Mouse (Mus musculus) kidney, adult 11 months (tissue): ENCODE measurements at regions not wholly inside any gene's neighbourhood (a gene's known extent, or its start where the extent isn't known, plus 50 kb on each side); places are given as distances from the start of the nearest gene placed in this dataset.

Experiments
- DNase-seq: peaks from one replicate; pipeline ENCODE4 v3.0.0; 2022

DNA sequence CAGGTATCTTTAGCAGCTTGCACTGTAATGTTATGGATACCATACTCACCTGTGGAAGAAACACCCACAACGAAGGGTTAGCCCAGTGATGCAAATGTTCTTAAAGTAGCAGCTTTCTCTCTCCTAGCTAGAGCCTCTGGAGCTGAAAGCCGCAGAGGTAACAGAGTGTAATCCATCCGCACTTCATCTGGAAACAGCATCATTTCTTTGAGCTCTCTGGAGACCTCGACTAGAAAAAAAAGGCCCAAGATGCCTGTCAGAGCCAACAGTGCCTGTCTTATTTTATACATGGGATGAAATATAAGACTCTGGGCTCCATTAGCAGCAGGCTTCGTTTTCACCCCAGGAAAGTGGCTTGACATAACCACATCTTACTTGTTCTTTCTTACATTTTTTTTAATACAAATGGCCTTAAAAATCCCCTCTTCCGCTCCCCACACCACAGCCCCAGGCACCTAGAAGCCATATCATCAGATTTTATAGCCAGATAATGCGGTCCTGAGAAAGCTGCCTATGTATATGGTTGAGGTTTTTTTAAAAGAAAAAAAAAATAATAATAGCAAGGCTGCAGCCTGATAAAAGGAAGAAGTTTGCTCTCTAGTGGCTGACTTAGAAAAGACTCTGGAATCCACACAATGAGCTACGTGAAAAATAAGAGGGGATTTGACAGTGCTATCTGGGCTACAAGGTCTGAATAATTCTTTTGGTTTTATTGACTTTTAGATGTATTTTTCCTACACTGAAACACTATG is 179.3 kb upstream of the Akirin2 start:
- no peak for DNase-seq

DNA sequence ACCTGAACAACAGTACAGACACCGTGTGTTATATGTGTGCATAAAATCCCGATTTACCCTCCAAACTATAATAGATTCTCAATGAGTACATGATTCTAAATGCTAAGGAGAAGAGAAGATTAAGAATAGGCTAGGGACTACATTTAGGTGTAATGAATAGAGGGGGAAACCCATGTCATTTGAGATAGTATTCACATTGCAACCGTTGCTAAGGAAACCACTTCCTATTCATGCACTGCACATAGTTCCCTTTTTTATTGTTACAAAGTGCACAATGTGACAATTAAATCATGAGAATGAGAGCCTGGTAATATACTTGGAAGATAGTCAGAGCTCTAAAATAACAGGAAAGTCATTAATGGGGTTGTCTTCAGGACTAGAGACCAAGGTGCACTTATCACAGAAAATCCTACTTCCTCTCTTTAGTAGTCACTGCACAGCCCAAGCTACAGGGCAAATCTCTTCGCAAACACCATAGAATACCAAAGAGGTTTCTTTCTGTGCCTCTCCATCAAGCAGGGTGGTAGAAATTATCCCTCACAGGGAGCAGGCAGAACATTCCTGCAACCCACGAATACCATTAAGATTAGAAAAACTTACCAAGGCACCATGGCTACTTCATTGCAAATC is 164.3 kb upstream of the Akirin2 start:
- no peak for DNase-seq

DNA sequence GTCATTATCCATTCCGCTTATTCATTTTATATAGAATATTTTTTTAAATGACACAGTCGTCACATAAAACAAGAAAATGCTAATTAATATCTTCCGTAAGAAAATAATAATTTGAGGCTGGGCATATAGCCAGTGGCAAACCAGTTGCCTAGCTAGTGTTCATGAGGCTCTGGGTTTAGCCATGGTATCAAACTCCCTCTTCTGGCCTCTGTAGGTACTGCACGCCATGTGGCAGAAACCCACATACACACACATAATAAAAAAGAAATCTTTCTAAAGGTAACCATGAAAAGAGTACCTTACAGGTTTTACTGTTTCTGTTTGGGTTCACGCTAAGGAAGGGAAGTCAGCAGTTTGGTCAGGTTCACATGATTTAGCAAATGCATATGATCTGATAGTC is 159.2 kb upstream of the Akirin2 start:
- no peak for DNase-seq

DNA sequence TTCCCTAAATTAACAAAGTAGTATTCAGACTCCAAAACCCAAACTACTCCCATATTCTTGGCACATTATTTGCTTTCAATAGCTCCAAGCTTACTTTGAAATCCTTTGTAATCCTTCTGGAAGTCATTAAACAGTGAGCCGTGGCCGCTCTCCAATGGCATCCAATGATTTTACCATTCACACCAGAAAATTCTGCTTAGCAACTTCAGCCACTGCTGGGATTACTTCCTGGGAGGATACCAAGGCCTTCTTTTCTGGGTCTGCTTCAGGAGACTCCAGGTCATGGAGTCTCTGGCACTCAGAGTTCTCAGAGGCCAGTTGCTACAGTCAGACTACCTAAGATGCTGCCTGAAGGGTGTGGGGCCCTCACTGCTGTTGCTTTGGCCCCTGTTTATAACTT is 147.7 kb upstream of the Akirin2 start:
- no peak for DNase-seq

DNA sequence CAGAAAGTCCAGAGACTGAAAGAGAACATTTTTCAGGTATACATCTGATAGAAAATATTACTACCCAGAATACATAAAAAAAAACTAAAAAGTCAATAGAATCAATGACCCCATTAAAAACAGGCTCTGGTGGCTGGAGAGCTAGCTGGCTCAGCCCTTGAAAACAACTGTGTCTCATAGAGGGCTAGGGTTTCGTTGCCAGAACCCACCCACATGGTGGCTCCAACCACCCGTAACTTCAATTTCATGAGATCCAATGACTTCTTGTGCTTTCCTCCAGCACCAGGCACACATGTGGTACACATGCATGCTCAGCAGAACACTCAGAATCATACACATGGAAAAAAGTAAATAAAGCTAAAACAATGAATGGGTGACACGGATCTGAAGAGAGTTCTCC is 143.6 kb upstream of the Akirin2 start:
- DNase-seq: no peak

DNA sequence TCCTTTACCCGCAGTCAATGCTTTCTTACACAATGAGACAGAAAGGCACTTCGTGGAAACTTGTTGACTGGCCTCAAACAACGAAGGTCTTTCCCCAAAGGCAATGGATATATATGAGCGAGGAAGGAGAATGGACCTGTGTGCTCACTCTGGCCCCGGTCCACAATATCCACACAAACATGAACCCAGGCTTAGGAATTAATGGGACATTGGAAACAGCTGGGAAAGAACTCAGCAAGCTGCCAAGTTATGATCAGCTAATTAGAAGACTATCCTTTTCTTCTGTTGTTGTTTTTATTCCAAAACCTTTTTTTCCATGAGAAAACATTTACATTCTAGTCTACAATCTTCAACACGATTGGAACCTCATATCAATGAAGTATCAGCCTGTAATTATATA is 129.8 kb upstream of the Akirin2 start:
- no peak for DNase-seq

DNA sequence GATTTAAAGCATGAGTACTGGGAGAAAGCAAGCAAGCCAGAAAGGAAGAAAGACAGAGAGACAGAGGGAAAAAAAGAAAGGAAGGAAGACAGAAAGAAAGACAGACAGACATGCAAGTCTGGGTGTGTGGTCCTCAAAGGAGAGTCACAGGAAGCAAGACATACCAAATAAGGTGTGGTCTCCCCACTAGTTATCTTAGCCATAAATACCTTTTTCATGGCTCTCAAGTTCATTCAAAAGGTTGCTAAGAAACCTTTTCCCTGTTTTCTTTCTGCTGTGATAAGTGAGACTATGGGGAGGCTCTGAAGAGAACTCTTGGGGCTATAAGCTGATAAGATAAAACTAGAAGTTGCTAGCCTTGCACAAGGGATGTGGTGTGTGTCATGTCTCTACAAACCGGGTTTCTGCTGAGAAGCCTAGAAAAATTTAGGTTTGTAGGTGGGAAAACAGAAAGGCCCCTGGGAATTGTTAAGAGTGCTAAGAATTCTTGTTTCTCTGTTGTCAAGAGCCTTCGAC is 126.5 kb upstream of the Akirin2 start:
- DNase-seq: no peak

DNA sequence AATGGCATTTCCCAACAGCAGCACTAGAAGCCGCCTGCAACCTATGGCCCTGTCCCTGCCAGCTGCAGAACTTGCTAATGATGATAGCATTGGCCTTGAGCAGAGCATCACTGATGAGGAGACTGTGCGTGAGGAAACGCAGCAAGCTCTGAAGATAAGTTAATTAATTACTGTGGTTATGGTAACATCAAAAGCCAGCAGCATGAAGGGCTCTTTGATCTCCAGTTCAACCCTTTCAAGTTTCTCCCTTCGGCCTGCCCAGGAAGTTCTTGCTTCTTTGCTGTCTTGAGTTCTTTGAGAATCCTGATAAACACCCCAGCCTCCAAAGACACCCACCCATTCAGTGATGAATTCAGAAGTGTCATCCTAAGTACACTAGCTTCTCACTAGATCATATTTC is 121.7 kb upstream of the Akirin2 start:
- DNase-seq: no peak

DNA sequence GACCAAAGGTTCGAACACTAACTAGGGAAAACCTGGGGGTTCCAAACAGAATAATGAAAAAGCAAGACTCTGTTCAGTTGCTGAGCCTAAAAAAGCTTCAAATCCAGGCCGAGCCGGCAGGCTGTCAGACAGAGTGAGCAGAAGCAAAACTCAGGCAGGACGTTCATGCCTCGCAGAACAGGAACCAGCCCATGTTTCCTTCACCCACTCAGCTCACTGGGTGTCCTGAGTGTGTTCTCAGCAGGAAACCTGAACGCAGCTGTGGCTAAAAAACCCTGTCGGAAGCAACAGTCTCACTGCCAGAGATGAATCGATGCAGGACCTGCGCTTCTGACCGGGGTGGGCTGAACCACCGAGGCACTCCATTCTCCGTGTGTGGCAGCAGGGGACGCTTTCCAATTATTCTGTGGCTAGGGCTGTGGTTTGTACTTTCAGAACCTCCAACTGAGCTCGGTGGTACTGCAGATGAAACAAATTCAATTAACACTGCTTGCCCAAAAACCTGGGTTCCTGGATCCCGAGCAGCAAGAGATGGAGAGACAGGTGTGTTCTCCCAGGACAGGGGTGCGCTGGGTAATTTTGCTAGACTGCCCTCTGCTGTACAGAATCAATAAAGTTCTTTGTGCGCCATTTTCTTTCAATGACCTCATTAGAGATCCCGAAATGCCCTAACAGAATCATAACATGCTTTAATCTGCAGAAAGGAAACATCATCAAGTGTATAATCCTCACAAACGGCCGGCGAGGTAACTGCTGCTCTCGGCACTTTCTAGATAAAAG is 121.1 kb upstream of the Akirin2 start:
- DNase-seq: no peak

DNA sequence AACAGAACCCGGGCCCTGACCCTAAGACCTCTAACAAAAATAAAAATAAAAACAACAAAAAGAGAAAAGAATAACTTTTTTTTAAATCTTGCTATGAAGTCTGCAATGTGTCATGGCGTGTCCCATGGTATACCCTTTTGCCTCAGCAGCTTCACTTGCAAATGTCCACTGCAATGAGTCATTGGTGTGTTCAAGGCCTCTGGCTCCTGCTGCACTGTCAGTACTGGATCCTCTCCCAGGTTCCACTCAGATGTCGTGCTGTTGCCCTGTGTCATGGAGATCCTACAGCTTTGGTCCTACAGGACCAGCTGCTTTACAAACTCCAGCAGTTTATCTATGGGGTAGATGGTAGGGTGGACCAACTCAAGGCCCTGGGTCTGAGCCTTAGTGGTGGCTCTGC is 113.4 kb upstream of the Akirin2 start:
- no peak for DNase-seq

DNA sequence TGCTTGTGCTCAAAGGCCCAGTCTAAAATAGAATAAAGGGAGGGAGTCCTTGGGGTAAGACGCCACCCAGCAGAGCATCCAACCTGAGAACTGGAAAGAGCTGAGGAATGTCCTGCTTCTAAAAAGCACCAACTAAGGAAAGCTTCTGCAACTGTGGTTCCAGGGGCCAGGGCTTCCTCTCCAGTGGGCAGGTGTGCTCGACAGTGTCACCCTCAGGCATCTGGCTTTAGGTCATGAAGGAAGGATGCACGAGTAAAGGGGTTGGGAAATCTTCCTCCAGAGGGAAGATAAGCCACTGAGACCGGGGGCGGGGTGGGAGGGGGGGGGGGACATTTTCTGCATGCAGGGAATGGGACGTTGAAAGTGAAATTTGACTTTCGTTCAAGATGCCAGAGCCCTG is 101.2 kb upstream of the Akirin2 start:
- DNase-seq: no peak

DNA sequence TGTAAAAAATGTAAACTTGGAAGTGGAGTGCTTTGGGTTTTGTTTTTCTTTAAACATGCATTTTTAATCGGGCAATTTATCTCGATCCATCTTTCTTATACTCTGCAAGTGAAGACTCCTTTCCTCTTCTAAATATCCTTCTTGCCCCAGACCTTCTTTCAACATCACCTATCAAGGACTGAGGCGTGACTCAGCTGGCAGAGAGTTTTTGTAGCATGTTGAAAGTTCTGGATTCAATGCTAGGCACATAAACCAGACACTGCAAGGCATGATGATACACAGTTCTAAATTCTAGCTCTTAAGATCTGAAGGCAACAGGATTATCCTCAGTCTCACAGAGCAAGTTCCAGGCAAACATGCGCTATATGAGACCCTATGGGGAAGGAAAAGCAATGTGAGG is 88.1 kb upstream of the Akirin2 start:
- no peak for DNase-seq

DNA sequence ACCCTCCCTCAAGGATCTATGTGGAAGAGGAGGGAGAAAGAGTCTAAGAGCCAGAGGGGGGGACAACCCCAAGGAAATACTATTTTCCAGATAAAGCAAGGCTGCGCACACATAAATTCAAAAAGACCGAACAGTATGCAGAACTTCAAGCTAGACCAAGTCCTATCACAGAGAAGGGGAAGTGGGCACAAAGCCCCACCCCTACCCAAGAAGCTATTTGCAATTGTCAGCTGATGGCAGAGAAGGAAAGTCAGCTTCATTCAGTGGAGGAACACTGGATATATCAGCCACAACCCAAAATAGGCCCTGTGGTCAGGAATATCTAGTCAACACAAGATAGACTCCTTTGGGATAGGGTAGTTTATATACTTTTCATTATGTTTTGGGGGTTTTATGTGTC is 84.9 kb upstream of the Akirin2 start:
- no peak for DNase-seq

DNA sequence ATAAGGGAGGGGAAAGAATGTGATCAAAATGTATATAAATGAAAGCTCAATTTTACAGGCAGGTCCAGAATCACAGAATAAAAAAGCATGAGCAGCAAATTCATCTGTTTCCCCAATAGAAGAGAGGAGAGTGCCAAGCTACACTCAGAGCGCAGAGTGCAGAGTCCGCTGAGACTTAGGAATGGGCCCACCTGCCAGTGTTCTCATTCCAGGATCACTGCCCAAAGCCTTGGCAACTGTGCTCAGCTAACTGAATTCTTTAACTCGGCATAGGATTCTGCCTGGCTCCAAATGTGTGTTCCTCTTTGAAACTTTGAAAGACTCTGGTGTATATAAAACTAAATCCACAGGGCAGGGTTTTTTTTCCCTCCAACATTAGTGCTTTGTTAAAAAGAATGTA is 84.4 kb upstream of the Akirin2 start:
- DNase-seq: peak; percentile 43

DNA sequence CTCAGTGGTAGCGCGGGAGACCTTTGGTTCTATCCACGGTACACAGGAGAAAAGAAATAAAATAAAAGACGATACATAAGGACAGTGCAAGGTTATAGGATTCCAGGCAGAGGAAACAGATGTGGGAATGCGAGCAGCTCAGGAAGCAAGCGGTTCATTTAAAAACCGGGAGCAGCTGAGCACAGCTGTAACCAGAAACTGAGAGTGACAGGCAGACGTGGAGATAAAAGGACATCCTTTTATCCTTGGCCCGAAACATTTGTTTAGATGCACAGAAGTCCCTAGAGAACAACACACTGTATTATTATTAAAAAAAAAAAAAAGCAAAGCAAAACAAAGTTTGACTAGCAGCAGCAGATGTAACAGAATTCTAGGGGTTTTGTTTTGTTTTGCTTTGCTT is 82.6 kb upstream of the Akirin2 start:
- DNase-seq: no peak

DNA sequence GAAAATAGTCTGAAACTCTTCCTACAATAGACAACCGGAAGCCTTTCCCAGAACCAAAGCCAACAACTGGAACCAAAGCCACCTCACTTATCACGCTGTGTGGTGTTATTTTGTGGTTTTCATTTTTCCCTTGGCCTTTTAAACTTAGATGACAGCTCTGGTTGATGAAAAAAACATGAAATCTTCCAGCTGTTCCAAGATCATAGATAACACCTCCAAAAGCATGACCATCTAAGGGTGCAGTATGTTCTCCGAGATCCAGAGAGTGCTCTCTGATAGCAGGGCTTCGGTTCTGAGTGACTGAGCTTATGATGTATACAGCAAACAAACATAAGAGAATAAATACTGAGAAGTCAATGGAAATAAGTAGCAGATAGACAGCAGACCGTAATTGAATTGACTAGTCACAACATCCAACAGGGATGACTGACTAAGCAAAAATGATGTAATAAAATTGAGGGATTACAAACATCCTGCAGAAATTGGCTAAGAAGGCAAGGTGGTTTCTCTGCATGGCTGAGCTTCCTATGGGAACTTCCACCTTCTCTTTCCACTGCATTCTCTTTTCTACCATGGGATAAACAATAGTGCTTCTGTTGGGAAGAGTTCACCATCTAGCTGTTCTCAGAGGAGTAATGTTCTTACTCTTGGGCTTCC is 74.8 kb upstream of the Akirin2 start:
- DNase-seq: no peak

DNA sequence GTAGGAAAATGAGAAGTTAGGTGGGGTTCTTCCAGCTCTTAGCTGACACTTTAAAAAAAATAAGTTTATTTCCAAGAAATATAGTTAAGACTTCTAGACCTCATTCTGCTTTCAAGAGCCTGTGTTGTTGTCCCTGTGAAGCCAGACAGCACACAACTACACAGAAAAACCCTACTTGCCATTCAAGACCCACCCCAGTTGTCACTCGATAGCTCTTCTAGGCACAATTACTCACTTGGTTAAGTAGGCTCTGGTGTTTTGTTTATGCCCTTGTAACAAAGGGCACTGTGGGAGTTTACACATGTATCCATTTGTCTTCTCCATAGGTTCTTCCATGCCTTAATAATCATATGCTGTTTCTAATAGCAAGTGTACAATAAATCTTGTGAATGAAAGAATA is 66.5 kb upstream of the Akirin2 start:
- no peak for DNase-seq

DNA sequence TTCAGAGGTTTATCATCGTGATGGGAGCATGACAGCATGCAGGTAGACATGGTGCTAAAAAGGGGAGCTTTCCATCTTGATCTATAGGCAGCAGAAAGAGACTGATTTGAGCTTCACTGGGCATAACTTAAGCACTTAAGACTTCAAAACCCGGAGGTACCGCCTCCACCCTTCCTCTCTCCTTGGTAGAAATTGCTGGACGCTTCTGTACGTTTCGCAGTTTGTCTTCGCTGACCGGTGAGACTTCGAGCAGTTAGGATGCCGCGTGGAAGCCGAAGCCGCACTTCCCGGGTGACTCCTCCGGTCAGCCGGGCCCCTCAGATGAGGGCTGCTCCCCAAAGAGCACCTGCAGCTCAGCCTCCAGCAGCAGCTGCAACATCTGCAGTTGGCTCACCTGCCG is 65.2 kb upstream of the Akirin2 start:
- DNase-seq: no peak

DNA sequence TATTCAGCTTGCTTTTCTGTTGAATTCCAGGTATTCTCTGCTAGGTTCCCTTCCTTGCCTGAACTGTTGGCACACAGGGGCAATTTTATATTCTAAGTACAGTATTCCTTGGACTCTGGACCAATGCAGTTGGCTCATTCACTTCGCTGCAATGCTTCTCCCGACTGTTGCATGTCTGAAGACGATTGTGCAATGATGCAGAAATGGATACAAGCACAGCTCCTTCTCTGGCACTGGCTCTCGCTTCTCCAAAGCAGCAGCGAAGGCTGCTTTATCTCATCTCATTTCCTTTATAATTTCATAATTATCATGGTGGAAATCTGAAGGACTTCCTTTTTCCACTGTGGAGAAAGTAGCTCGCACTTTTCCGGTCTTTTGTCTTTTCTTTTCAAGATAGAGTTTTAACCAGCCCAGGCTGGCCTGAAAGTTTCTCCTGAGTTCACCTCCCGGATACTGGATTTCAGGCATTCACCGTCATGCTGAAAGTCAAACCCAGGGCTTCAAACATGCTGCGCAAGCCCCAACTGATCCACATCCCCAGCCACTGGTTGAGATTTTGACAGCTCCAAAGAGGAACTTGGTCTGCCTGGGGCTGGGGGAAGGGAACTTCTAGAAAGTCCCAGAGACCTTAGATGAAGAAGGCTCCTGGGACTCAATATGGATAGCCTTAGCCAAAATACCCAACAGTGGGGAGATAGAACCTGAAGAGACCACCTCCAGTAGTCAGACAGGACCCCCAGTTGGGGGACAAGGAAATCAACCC is 55.6 kb upstream of the Akirin2 start:
- peak; percentile 19 for DNase-seq

DNA sequence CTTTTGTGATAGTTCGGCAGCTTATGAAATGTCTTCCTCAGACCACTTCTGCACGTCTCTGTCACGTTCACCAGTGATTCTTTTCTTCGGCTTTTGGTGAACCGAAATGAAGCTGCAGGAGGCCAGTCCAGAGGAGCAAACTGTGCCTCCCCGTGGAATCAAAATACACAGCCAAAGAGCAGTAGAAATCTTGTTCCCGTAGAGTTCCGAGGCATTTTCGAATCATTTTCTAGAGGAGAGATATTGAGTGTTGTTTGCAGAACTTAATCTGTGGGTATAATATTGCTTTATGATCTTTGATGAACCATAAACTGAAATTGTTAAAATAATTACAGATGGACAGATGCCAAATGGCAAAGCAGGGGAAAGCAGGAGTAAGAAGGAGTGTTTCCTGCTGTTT is 52.4 kb upstream of the Akirin2 start:
- no peak for DNase-seq

DNA sequence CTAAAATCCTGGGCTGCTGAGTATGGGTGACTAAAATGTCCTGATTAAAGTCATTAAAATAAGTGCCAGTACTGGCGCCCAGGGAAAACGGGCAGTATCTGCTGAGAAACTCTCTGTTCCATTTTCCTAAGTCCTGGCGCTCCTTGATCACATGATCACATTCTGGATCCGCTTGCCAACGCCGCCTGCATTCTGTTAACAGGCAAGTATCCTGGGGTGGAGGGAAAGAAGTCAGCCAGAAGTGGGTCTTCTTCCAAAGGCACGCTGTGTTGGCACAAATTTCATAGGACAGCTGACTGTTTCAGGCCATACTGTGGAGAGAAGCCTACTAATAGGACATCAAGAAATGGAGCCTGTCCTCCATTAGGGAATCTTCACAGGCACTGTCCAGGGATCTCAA is 52.0 kb upstream of the Akirin2 start:
- DNase-seq: no peak

DNA sequence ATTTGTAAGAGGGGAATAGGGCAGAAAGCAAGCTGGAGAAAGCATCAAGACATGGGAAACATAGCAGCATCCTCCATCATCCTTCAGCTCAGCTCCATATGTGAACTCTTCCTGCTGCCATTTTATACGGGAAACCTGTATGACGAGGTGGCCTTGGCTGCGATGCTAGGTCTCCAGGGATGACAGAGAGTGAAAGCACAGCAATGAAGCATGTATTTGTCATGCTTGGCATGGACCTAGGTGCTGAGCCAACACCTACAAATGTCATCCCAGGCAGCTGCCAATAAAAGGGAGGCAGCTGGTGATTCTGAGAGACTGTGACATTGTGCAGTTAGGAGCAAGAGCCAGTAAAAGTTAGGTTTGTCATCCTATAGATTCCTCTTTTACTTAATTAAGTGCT is 51.0 kb upstream of the Akirin2 start:
- DNase-seq: no peak
